Mouse (Mus musculus) hindbrain, postnatal 0 days (tissue): ENCODE measurements around the gene Drc1. TPM values are rescaled to one million over a fixed set of nuclear protein-coding genes. Genes with fewer than 3 reads are reported as not detected.

Source experiments
- ATAC-seq: fragments of 200-750 bp; cut with Nextera tagmentation; 2 replicates; pipeline ENCODE4 v1.8.0; 2017; ENCODE audit warnings: mild to moderate bottlenecking, moderate TSS enrichment, moderate library complexity
- DNase-seq: peaks from one replicate; pipeline ENCODE4 v3.0.0-alpha.2; 2015; ENCODE audit warnings: low spot score
- H3K27ac ChIP-seq: fragments of 300-500 bp; sonication (generic); 2 replicates; pipeline ENCODE4 v1.5.1; 2014; ENCODE audit warnings: mild to moderate bottlenecking
- H3K27me3 ChIP-seq: fragments of 300-500 bp; sonication (generic); 2 replicates; pipeline ENCODE4 v1.6.1; 2014; ENCODE audit warnings: low read length, mixed read lengths; ENCODE audit not compliant: insufficient read depth
- H3K36me3 ChIP-seq: fragments of 300-500 bp; sonication (generic); 2 replicates; pipeline ENCODE4 v1.6.1; 2014; ENCODE audit warnings: low read length, mixed read lengths; ENCODE audit not compliant: insufficient read depth
- H3K4me1 ChIP-seq: fragments of 300-500 bp; sonication (generic); 2 replicates; pipeline ENCODE4 v1.6.1; 2014; ENCODE audit warnings: antibody characterized with exemption, low read length, mixed read lengths; ENCODE audit not compliant: insufficient read depth
- H3K4me2 ChIP-seq: fragments of 300-500 bp; sonication (generic); 2 replicates; pipeline ENCODE4 v1.6.1; 2014; ENCODE audit warnings: low read depth, mild to moderate bottlenecking, low read length, moderate library complexity, mixed read lengths
- H3K4me3 ChIP-seq: fragments of 300-500 bp; sonication (generic); 2 replicates; pipeline ENCODE4 v1.5.1; 2014; ENCODE audit warnings: low read length
- H3K9ac ChIP-seq: fragments of 300-500 bp; sonication (generic); replicated peaks from 2 replicates; pipeline ENCODE4 v1.6.1; 2014; ENCODE audit warnings: mild to moderate bottlenecking, low read length, moderate library complexity, mixed read lengths
- H3K9me3 ChIP-seq: fragments of 300-500 bp; sonication (generic); 2 replicates; pipeline ENCODE4 v1.6.1; 2016; ENCODE audit warnings: low read length, mixed read lengths
- CTCF ChIP-seq: IDR thresholded peaks from 2 replicates; pipeline ENCODE4 v1.5.1; 2016; ENCODE audit warnings: antibody characterized with exemption, control low read depth, low read depth
- WGBS: fragments of 180-500 bp; shearing (Covaris S2); extraction: QIAGEN DNeasy Blood & Tissue Kit; methylation state at CpG from one replicate; pipeline ENCODE4 v1.1.7; 2014; 5-methylcytosine and 5-hydroxymethylcytosine counted together
- polyA plus RNA-seq: library from polyadenylated mRNA; unstranded; fragments of >200 nt; fragmentation: Nextera tagmentation; extraction: Ambion mirVana; gene quantifications from 2 replicates; pipeline ENCODE4 v1.2.1, GENCODE M21; 2015
- total RNA-seq: library from RNA; depleted of rRNA; stranded (reverse); fragments of >200 nt; gene quantifications from 2 replicates; pipeline ENCODE4 v1.2.3, GENCODE M21; 2014

Gene Drc1
- total and polyA plus RNA-seq, 2 experiments from 2014 or later, result 4.6 to 6.6 TPM

- no peak overlapping the region for H3K27ac ChIP-seq
Observed at GRCm38 (mm10) chr5:30285944-30286799, 5.0 kb downstream of the Drc1 start.

DNA sequence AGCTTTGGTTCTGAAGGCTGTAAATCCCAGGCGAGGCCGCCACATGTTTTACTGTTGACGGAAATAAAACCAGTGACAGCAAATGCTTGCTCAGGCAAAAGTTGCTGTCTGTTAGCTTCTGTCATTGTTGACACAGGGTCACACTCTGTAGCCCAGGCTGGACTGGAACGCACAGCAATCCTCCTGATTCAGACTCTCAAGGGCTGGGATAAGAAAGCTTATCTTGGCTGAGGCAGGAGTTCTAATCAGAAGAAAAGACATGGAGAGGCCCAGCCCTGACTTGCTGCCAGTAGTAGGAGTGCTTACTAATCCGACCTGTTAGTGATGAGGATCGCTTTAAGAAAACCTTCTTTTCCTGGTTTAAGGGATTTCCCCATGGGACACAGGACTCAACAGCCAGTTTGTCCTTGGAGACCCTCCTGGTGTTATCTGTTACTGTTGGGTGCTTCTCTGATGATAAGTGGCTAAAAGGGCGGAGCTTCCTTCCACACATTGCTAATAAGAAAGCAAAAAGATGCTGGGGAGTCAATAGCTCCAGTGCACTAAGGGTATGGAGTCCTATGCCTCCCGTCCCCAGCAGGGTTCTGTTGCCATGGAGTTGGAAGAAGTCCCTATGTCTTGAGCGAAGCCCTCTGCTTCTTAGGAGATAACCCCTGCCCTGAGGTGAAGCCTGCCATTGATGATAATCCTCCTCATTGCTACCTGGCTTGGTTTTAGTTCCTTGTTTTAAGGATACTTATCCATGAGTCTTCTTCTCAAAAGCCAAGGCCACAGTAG, 6.1 kb downstream of the Drc1 start:
- no peak overlapping the region for H3K4me3 ChIP-seq
- ATAC-seq (no peak), DNase-seq (no peak)
- H3K9ac ChIP-seq, result no peak overlapping the region
- H3K9me3 ChIP-seq, result peaks cover 5% of the 10 kb centered on the region; the same call in 1 of the 2 replicates
- H3K27ac ChIP-seq, result no peak overlapping the region
- H3K4me2 ChIP-seq, result no peak overlapping the region
- no peaks in the 10 kb centered on the region for H3K27me3 ChIP-seq
- WGBS, result 83% methylated on average over 9 of the region's 9 CpGs
- no peak for TF ChIP-seq CTCF
- H3K4me1 ChIP-seq, result no peaks in the 10 kb centered on the region
- no peaks in the 10 kb centered on the region for H3K36me3 ChIP-seq

More at GRCm38 (mm10) chr5:30285944-30286799, 5.0 kb downstream of the Drc1 start:
- no peak for DNase-seq
- no peaks in the 10 kb centered on the region for H3K36me3 ChIP-seq
- H3K4me2 ChIP-seq, result no peak overlapping the region
- no peaks in the 10 kb centered on the region for H3K27me3 ChIP-seq
- WGBS, result 76% methylated on average over 10 of the region's 10 CpGs
- H3K4me3 ChIP-seq, result no peak overlapping the region
- no peak overlapping the region for H3K9ac ChIP-seq
- H3K4me1 ChIP-seq, result no peaks in the 10 kb centered on the region
- peaks cover 5% of the 10 kb centered on the region; the same call in 1 of the 2 replicates for H3K9me3 ChIP-seq
- ATAC-seq, result no peak
- no peak for TF ChIP-seq CTCF

DNA sequence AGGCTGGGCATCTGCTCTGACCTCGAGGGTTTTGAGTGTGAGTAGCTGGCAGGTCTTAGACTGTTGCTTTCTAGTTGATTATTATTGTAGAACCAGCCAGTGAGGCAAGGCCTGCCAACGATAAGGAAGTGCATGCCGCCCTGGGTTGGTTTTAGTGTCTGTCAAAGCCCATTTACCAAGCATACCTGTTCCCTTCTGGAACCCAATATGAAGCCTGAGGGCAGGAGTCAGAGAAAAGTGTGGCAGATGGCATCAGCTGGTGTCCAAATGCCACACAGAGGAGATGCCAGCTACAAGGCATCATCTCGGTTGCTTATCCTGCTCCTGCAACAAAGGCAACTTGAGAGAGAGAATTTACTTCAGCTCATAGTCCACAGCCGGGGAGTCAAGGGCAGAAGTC, 59.6 kb downstream of the Drc1 start:
- H3K4me2 ChIP-seq, result no peak overlapping the region
- WGBS, result 62% methylated on average over 5 of the region's 5 CpGs
- no peak overlapping the region for H3K4me3 ChIP-seq
- no peaks in the 10 kb centered on the region for H3K36me3 ChIP-seq
- no peak overlapping the region for H3K9ac ChIP-seq
- ATAC-seq (no peak), DNase-seq (peak; percentile 17)
- H3K27ac ChIP-seq, result no peak overlapping the region; the same call in 1 of the 2 replicates
- TF ChIP-seq CTCF, result no peak
- no peaks in the 10 kb centered on the region for H3K27me3 ChIP-seq
- H3K9me3 ChIP-seq, result no peaks in the 10 kb centered on the region
- no peaks in the 10 kb centered on the region for H3K4me1 ChIP-seq

- no peaks in the 10 kb centered on the region for H3K36me3 ChIP-seq
- DNase-seq, result no peak
- ATAC-seq, result no peak
- no peak for TF ChIP-seq CTCF
- H3K27ac ChIP-seq, result no peak overlapping the region
- no peaks in the 10 kb centered on the region for H3K27me3 ChIP-seq
- no peak overlapping the region for H3K4me2 ChIP-seq
- 76% methylated on average over 11 of the region's 11 CpGs for WGBS
- no peaks in the 10 kb centered on the region for H3K4me1 ChIP-seq
- no peaks in the 10 kb centered on the region for H3K9me3 ChIP-seq
- no peak overlapping the region for H3K4me3 ChIP-seq
- no peak overlapping the region for H3K9ac ChIP-seq
Observed at GRCm38 (mm10) chr5:30341601-30342365, 60.6 kb downstream of the Drc1 start.

GRCm38 (mm10) chr5:30342601-30343015, 61.4 kb downstream of the Drc1 start:
- Histone ChIP-seq H3K4me1 (no peaks in the 10 kb centered on the region), H3K4me2 (peak overlapping the region; percentile 43), H3K36me3 (no peaks in the 10 kb centered on the region), H3K27ac (no peak overlapping the region), H3K4me3 (peak overlapping the region; percentile 10; the same call in 1 of the 2 replicates), H3K9ac (no peak overlapping the region), H3K9me3 (no peaks in the 10 kb centered on the region), H3K27me3 (no peaks in the 10 kb centered on the region)
- ATAC-seq (peak; percentile 29; the same call in 1 of the 2 replicates), DNase-seq (no peak)
- WGBS, result 11% methylated on average over 17 of the region's 17 CpGs
- TF ChIP-seq CTCF, result no peak

GRCm38 (mm10) chr5:30343107-30343506, 61.9 kb downstream of the Drc1 start:
- H3K4me3 ChIP-seq, result peak overlapping the region; percentile 10; the same call in 1 of the 2 replicates
- no peaks in the 10 kb centered on the region for H3K36me3 ChIP-seq
- no peaks in the 10 kb centered on the region for H3K27me3 ChIP-seq
- no peaks in the 10 kb centered on the region for H3K9me3 ChIP-seq
- TF ChIP-seq CTCF, result peak; percentile 95
- H3K4me2 ChIP-seq, result peak overlapping the region; percentile 43
- no peaks in the 10 kb centered on the region for H3K4me1 ChIP-seq
- ATAC-seq, result peak; percentile 84
- no peak overlapping the region for H3K9ac ChIP-seq
- 6% methylated on average over 9 of the region's 9 CpGs for WGBS
- no peak overlapping the region for H3K27ac ChIP-seq
- DNase-seq, result peak; percentile 88
